Mouse (Mus musculus) testis, adult 2 months (tissue): ENCODE data around the gene Lbhd1. TPM values are rescaled to one million over a fixed set of nuclear protein-coding genes. Genes with fewer than 3 reads are reported as not detected.
A peak's percentile ranks its signal among the peaks of the same experiment; 100 is the strongest.

ENCODE experiments used
- H3K27ac ChIP-seq: fragments of 200-500 bp; 2 replicates; pipeline ENCODE4 v1.5.1; 2012; ENCODE audit warnings: low read depth, low read length; ENCODE audit not compliant: control insufficient read depth, insufficient read depth
- H3K27me3 ChIP-seq: fragments of 200-500 bp; 2 replicates; pipeline ENCODE4 v1.6.1; 2012; ENCODE audit warnings: mild to moderate bottlenecking, low read length, moderate library complexity; ENCODE audit not compliant: control insufficient read depth, insufficient read depth
- H3K36me3 ChIP-seq: fragments of 200-500 bp; 2 replicates; pipeline ENCODE4 v1.6.1; 2012; ENCODE audit warnings: mild to moderate bottlenecking, low read length; ENCODE audit not compliant: control insufficient read depth, insufficient read depth
- H3K4me1 ChIP-seq: fragments of 200-500 bp; 2 replicates; pipeline ENCODE4 v1.6.1; 2012; ENCODE audit warnings: low read length; ENCODE audit not compliant: control insufficient read depth, insufficient read depth
- H3K4me3 ChIP-seq: fragments of 200-500 bp; 2 replicates; pipeline ENCODE4 v1.5.1; 2012; ENCODE audit warnings: low read depth, mild to moderate bottlenecking, low read length, moderate library complexity, mixed read lengths; ENCODE audit not compliant: control insufficient read depth
- CTCF ChIP-seq: fragments of 200-500 bp; IDR thresholded peaks from 2 replicates; pipeline ENCODE4 v1.5.1; 2012; ENCODE audit warnings: low read depth, mild to moderate bottlenecking, inconsistent platforms, low read length, moderate library complexity; ENCODE audit not compliant: control insufficient read depth, insufficient read depth, insufficient replicate concordance
- POLR2A ChIP-seq: fragments of 200-500 bp; IDR thresholded peaks from 2 replicates; pipeline ENCODE4 v1.6.1; 2012; ENCODE audit warnings: low read depth, mild to moderate bottlenecking, inconsistent platforms, low read length, moderate library complexity; ENCODE audit not compliant: control insufficient read depth
- polyA plus RNA-seq: library from polyadenylated mRNA; depleted of rRNA; stranded (reverse); fragments of >200 nt; gene quantifications from 2 replicates; pipeline ENCODE4 v1.2.3, GENCODE M21; 2012

The Lbhd1 gene
- polyA plus RNA-seq, 1 experiment: 1.9 TPM

DNA sequence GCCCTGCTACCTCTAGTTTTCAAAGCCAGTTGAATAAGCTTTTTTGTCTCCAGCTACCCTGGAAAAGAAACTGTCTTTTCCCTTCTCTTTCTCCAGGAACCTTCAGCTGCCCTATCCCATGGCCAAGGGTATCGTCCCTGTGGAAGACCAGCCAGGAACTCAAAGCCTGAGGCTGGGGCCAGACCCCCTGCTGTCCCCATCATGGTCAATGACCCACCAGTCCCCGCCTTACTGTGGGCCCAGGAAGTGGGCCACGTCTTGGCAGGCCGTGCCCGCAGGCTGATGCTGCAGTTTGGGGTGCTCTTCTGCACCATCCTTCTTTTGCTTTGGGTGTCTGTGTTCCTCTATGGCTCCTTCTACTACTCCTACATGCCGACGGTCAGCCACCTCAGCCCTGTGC lies 42.5 kb upstream of the Lbhd1 start:
- H3K4me3 ChIP-seq: peak overlapping the region; percentile 79
- TF ChIP-seq CTCF (no peak), POLR2A (no peak)
- no peak overlapping the region for H3K27ac ChIP-seq

DNA sequence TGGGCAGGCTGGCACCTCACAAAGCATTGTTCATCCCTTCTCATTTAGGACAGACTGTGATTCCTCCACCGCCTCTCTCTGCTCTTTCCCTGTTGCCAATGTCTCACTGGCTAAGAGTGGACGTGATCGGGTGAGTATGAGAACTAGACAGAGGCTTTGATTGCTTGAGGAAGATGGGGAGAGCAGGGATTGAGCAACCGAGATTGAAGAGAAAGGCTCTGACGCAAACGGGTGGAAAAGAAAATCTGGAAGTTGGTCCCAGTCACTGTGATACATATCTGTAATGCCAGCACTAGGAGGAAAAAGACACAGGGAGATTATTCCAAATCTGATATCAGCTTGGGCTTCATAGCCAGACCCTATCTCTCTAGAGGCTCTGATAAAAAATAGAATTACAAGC lies 40.6 kb upstream of the Lbhd1 start:
- no peaks in the 10 kb centered on the region for H3K27me3 ChIP-seq
- H3K36me3 ChIP-seq: peaks cover 2% of the 10 kb centered on the region; the same call in 1 of the 2 replicates

More for the DNA sequence above, 42.5 kb upstream of the Lbhd1 start:
- Histone ChIP-seq H3K4me1 (peaks cover 18% of the 10 kb centered on the region), H3K36me3 (peaks cover 2% of the 10 kb centered on the region; the same call in 1 of the 2 replicates), H3K27me3 (no peaks in the 10 kb centered on the region)

DNA sequence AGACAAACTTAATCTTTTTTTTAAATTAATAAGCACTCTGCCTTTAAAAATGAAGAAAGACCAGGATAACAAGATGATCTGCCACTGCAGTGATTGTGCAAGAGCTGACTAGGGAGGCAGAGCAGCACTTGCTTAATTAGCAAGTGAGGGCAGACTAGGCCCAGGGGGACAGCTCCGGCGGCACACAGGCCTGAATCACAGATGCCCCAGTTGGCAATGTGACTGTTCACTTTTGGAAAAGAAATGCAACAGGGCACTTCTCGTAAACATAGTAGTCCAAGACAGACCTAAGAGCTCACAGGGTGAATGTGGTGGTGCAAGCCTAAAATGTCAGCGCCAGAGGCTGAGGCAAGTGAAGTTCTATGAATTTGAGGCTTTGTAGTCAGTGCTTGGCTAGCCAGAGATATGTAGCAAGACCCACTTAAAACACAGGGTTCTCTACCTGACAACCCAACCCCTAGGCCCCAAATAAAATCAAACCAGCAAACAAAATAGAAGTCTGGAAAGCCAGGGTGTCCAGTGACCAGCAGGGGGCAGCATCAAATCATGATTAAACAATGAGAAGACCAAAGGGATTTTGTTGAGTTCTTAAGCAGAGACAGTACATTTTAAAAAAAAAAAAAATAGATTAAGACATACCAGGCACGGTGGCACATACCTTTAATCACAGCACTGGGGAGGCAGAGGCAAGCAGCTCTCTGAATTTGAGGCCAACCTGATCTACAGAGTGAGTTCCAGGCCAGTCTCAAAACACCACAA lies 39.0 kb upstream of the Lbhd1 start:
- H3K27ac ChIP-seq: no peak overlapping the region
- peaks cover 2% of the 10 kb centered on the region; the same call in 1 of the 2 replicates for H3K36me3 ChIP-seq
- H3K27me3 ChIP-seq: no peaks in the 10 kb centered on the region
- no peak overlapping the region for H3K4me3 ChIP-seq
- H3K4me1 ChIP-seq: peaks cover 4% of the 10 kb centered on the region
- no peak for TF ChIP-seq CTCF
- TF ChIP-seq POLR2A: no peak

More for the DNA sequence above, 40.6 kb upstream of the Lbhd1 start:
- no peak overlapping the region for H3K4me3 ChIP-seq
- no peak overlapping the region for H3K27ac ChIP-seq
- peaks cover 15% of the 10 kb centered on the region for H3K4me1 ChIP-seq
- TF ChIP-seq POLR2A: no peak
- TF ChIP-seq CTCF: no peak

DNA sequence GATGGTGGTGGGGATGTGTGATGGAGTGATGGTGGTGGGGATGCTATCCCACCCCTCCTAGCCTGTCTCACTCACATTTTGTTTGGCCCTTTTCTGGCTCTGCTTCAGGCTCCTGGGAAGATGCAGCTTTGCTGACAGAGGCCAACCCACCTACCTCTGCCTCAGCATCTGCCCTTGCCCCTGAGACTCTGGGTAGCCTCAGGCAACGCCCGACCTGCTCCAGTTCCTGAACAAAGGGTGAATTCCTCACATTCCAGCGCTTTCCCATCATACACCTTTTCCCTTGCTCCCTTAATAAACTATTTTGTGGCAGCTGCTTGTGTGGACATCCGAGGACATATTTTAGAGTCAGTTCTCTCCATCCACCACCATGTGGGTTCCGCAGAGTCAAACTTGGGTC lies 35.2 kb upstream of the Lbhd1 start:
- Histone ChIP-seq H3K4me3 (no peak overlapping the region), H3K27ac (no peak overlapping the region), H3K4me1 (peaks cover 11% of the 10 kb centered on the region), H3K36me3 (no peaks in the 10 kb centered on the region), H3K27me3 (no peaks in the 10 kb centered on the region)
- TF ChIP-seq POLR2A: no peak
- no peak for TF ChIP-seq CTCF

DNA sequence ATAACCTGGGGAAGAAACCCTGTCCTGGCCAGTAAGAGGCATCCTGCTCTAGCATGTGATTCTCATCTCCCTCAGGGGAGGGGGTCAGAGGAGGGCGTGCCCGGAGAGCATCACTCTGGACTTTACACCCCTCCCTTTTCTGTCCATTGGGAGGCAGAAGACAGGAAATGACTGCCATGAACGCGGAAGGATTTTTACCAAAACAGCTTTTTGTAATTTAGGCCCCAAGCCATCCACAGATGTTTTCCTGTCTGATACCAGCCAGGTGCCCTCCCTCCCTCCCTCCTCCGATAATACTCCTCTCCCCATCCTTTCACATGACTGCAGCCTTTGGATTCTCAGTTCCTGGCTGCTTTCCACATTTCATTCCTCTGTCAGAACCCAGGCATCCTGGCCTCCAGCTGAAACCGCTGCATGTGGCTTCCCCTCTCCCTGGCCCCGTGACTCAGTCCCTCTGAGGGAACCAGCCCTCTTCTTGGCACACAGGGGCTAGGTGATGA lies 33.1 kb upstream of the Lbhd1 start, which contains the start of gene Lrrn4cl:
Gene Lrrn4cl, plus strand, starts transcription at position 367 of the 500 bp plus-strand sequence.
- no peak for TF ChIP-seq POLR2A
- TF ChIP-seq CTCF: no peak
- H3K27me3 ChIP-seq: no peaks in the 10 kb centered on the region
- peaks cover 11% of the 10 kb centered on the region for H3K4me1 ChIP-seq
- H3K36me3 ChIP-seq: no peaks in the 10 kb centered on the region
- no peak within 1 kb of the TSS for H3K4me3 ChIP-seq
- no peak within 1 kb of the TSS for H3K27ac ChIP-seq

DNA sequence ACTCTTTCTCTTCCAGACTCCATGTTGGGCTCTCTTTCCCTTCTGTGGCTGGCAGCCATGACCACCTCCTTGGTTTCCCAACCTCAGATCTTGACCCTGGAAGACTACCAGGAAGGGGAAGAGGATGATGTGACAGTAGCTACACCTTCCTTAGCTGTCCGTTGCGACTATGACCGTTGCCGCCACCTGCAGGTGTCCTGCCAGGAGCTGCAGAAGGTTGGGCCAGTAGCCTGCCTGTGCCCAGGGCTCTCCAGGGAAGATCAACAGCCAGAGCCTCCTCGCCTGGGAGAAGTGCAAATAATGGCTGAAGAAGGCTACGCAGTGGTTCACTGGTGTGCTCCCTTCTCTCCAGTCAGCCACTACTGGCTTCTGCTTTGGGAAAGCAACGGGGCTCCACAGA lies 31.9 kb upstream of the Lbhd1 start:
- Histone ChIP-seq H3K27me3 (no peaks in the 10 kb centered on the region), H3K36me3 (no peaks in the 10 kb centered on the region), H3K4me3 (no peak overlapping the region), H3K27ac (no peak overlapping the region), H3K4me1 (peaks cover 11% of the 10 kb centered on the region)
- TF ChIP-seq CTCF (no peak), POLR2A (no peak)

DNA sequence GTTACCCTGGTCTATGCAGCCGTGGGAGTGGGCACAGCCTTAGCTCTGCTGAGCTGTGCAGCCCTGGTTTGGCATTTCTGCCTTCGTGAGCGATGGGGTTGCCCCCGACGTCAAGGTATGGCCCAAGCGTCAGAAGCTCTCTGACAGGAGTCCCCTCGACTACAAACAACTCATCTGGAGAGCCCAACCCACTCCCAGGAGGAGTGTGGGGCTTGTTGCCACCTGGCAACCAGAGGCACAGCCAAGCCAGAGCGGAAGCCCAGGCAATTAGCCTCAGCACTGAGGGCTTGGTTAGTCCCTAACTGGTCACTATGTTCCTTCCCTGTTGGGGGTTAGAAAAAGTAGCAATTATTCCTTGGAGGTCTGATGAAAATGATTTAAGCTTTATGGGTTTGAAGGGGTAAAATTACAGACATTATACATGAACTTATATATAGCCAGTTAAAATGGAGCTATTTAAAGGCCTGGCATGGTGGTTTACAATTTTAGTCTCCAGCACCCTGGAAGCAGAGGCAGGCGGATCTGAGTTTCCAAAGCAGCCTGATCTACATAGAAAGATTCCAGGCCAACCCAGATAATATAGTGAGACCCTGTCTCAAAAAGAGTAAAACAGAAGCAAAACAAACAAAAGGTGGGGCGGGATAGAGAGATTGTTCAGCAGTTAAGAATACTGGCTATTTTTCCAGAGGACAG lies 31.1 kb upstream of the Lbhd1 start:
- TF ChIP-seq CTCF (no peak), POLR2A (no peak)

More for the DNA sequence above, 31.1 kb upstream of the Lbhd1 start:
- H3K27ac ChIP-seq: no peak overlapping the region
- no peak overlapping the region for H3K4me3 ChIP-seq
- H3K27me3 ChIP-seq: no peaks in the 10 kb centered on the region
- no peaks in the 10 kb centered on the region for H3K36me3 ChIP-seq
- peaks cover 11% of the 10 kb centered on the region for H3K4me1 ChIP-seq
